Mouse (Mus musculus) CH12.LX (cell line): ENCODE results near the gene Tiam1. TPM values are rescaled to one million over a fixed set of nuclear protein-coding genes. Genes with fewer than 3 reads are reported as not detected.

Source experiments
- DNase-seq: peaks from one replicate; pipeline ENCODE4 v3.0.0-alpha.2; 2013; ENCODE audit errors: extremely low read depth
- H3K27ac ChIP-seq: 2 replicates; pipeline ENCODE4 v1.5.1; 2012; ENCODE audit warnings: low read depth, mild to moderate bottlenecking, control low read depth, moderate library complexity; ENCODE audit not compliant: insufficient read depth
- H3K27me3 ChIP-seq: replicated peaks from 2 replicates; pipeline ENCODE3; 2012; ENCODE audit warnings: inconsistent platforms
- H3K36me3 ChIP-seq, 2 experiments: replicated peaks in 1 of 2; 2 replicates each; pipeline versions ENCODE3 to v1.6.1; 2012; ENCODE audit warnings: inconsistent platforms in 1 of 2, low read length in 1 of 2, mild to moderate bottlenecking in 1 of 2, mixed read lengths in 1 of 2, moderate library complexity in 1 of 2; ENCODE audit not compliant: control insufficient read depth in 1 of 2, insufficient read depth in 1 of 2
- H3K4me1 ChIP-seq, 2 experiments: 2 replicates each; pipeline ENCODE4 v1.6.1; 2012; ENCODE audit warnings: inconsistent platforms in 1 of 2, moderate library complexity in 1 of 2; ENCODE audit not compliant: insufficient read depth in 2 of 2, control insufficient read depth in 1 of 2
- H3K4me2 ChIP-seq: 2 replicates; pipeline ENCODE4 v1.6.1; 2012; ENCODE audit warnings: low read depth, mild to moderate bottlenecking, control low read depth; ENCODE audit not compliant: poor library complexity, insufficient read depth, severe bottlenecking
- H3K4me3 ChIP-seq, 3 experiments: fragments of 150-350 bp in 1 of 3; sonication (generic) in 1 of 3; replicated peaks in 1 of 3; 2 replicates each; pipeline versions ENCODE3 to v1.5.1; 2011 to 2012; ENCODE audit warnings: low read depth in 2 of 3, low read length in 2 of 3, mild to moderate bottlenecking in 2 of 3, moderate library complexity in 2 of 3, control low read depth in 1 of 3, improper control_type of control experiment in 1 of 3, inconsistent platforms in 1 of 3, mixed read lengths in 1 of 3; ENCODE audit not compliant: poor library complexity in 1 of 3
- H3K79me2 ChIP-seq: replicated peaks from 2 replicates; pipeline ENCODE4 v1.6.1; 2012; ENCODE audit warnings: mild to moderate bottlenecking, moderate library complexity; ENCODE audit not compliant: control insufficient read depth, poor library complexity, insufficient read depth, severe bottlenecking; ENCODE audit errors: extremely low read depth
- H3K9ac ChIP-seq: 2 replicates; pipeline ENCODE4 v1.6.1; 2012; ENCODE audit warnings: low read depth, mild to moderate bottlenecking, control low read depth, moderate library complexity; ENCODE audit not compliant: insufficient read depth
- H3K9me3 ChIP-seq: replicated peaks from 2 replicates; pipeline ENCODE3; 2012; ENCODE audit warnings: low read length, inconsistent platforms, mixed read lengths
- CHD1 ChIP-seq: IDR thresholded peaks from 2 replicates; pipeline ENCODE4 v1.6.1; 2012; ENCODE audit warnings: low read depth, low read length, improper control_type of control experiment, inconsistent platforms
- CHD2 ChIP-seq: IDR thresholded peaks from 2 replicates; pipeline ENCODE4 v1.6.1; 2011; ENCODE audit warnings: low read length, improper control_type of control experiment
- ELF1 ChIP-seq: IDR thresholded peaks from 2 replicates; pipeline ENCODE4 v1.6.1; 2014; ENCODE audit warnings: low read depth, mild to moderate bottlenecking, inconsistent platforms, low read length, improper control_type of control experiment
- ETS1 ChIP-seq: conservative IDR thresholded peaks from 2 replicates; pipeline ENCODE4 v1.6.1; 2012; ENCODE audit warnings: low read depth, mild to moderate bottlenecking, inconsistent platforms, low read length, improper control_type of control experiment, moderate library complexity
- HCFC1 ChIP-seq: IDR thresholded peaks from 2 replicates; pipeline ENCODE4 v1.6.1; 2012; ENCODE audit warnings: low read depth, mild to moderate bottlenecking, inconsistent platforms, low read length, improper control_type of control experiment
- JUN ChIP-seq: IDR thresholded peaks from 2 replicates; pipeline ENCODE4 v1.6.1; 2011; ENCODE audit warnings: low read depth, mild to moderate bottlenecking, low read length, improper control_type of control experiment, moderate library complexity; ENCODE audit not compliant: insufficient read depth
- KAT2A ChIP-seq: IDR thresholded peaks from 2 replicates; pipeline ENCODE4 v1.6.1; 2012; ENCODE audit warnings: low read length, improper control_type of control experiment, inconsistent platforms; ENCODE audit not compliant: insufficient replicate concordance
- MAFK ChIP-seq: IDR thresholded peaks from 2 replicates; pipeline ENCODE4 v1.6.1; 2011; ENCODE audit warnings: low read length, improper control_type of control experiment; ENCODE audit not compliant: insufficient replicate concordance
- MYC ChIP-seq: IDR thresholded peaks from 2 replicates; pipeline ENCODE4 v1.6.1; 2011; ENCODE audit warnings: low read depth, mild to moderate bottlenecking, improper control_type of control experiment, low read length
- NRF1 ChIP-seq: IDR thresholded peaks from 2 replicates; pipeline ENCODE4 v1.6.1; 2014; ENCODE audit warnings: low read depth, mild to moderate bottlenecking, inconsistent platforms, low read length, improper control_type of control experiment, moderate library complexity
- SIN3A ChIP-seq: IDR thresholded peaks from 2 replicates; pipeline ENCODE4 v1.6.1; 2012; ENCODE audit warnings: low read length, improper control_type of control experiment, inconsistent platforms
- UBTF ChIP-seq: IDR thresholded peaks from 2 replicates; pipeline ENCODE4 v1.6.1; 2012; ENCODE audit warnings: low read depth, mild to moderate bottlenecking, inconsistent platforms, low read length, improper control_type of control experiment, moderate library complexity
- USF2 ChIP-seq: conservative IDR thresholded peaks from 2 replicates; pipeline ENCODE4 v1.6.1; 2011; ENCODE audit warnings: low read depth, low read length, improper control_type of control experiment
- ZC3H11A ChIP-seq: IDR thresholded peaks from 2 replicates; pipeline ENCODE4 v1.6.1; 2012; ENCODE audit warnings: low read depth, mild to moderate bottlenecking, inconsistent platforms, low read length, improper control_type of control experiment
- ZKSCAN1 ChIP-seq: IDR thresholded peaks from 2 replicates; pipeline ENCODE4 v1.6.1; 2012; ENCODE audit warnings: low read depth, inconsistent platforms, low read length, improper control_type of control experiment, borderline replicate concordance
- dilution Hi-C: fragments of 300-500 bp; cut with MboI; formaldehyde crosslinking; loops from 2 replicates; pipeline ENCODE4 v1.14.3; 2020; ENCODE audit warnings: low sequenced_read_pairs; ENCODE audit not compliant: extremely low pct_unique_long_range_greater_than_20kb, extremely low pct_ligation_motif_present
- in situ Hi-C: fragments of 300-500 bp; cut with MboI; formaldehyde crosslinking; loops from 3 replicates; pipeline ENCODE4 v1.14.3; 2019; ENCODE audit warnings: low sequenced_read_pairs, low pct_ligation_motif_present, low pct_unique_long_range_greater_than_20kb, mixed read lengths
- polyA plus RNA-seq: library from polyadenylated mRNA; unstranded; fragments of >175 nt; gene quantifications from 2 replicates; pipeline ENCODE4 v1.2.1, GENCODE M21; 2012; ENCODE audit warnings: low read depth; ENCODE audit not compliant: insufficient read length
- total RNA-seq, 2 experiments: library from RNA; depleted of rRNA; stranded (reverse); fragments of 300-350 nt in 1 of 2; fragments of >200 nt in 1 of 2; gene quantifications; 2 replicates each; pipeline ENCODE4 v1.2.3; 2012 to 2014

The Tiam1 gene
- total and polyA plus RNA-seq, 3 experiments, result 0.03 to 0.40 (median 0.04) TPM

DNA sequence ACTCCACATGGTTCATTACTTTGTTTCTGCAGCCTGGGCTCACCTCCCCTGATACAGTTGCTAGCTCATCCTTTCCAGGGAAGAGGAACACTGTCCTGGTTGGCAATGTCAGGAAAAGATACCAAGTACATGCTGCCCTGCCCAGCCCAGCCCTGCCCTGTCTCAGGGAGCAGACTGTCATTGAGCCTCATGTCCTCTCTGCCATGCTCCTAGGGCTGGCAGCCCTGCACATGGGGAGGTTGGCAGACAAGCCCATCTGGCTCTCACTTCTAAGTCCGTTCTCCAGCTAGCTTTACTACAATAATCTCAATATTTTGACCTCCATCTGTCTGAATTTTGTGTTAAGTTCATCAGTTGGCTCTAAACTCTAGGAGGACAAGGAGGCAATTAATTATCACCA lies 62.4 kb downstream of the Tiam1 start:
- in situ Hi-C loops (no loop called here), dilution Hi-C loops (no loop called here)
- no peak overlapping the region for H3K4me2 ChIP-seq
- H3K9me3 ChIP-seq, result peaks cover 60% of the 10 kb centered on the region
- H3K27ac ChIP-seq, result no peak overlapping the region
- no peaks in the 10 kb centered on the region for H3K36me3 ChIP-seq
- DNase-seq, result no peak
- H3K79me2 ChIP-seq, result no peaks in the 10 kb centered on the region
- H3K9ac ChIP-seq, result no peak overlapping the region
- TF ChIP-seq CHD1 (no peak), USF2 (no peak), JUN (no peak), NRF1 (no peak), KAT2A (no peak)
- no peaks in the 10 kb centered on the region for H3K4me1 ChIP-seq
- no peak overlapping the region for H3K4me3 ChIP-seq
- peaks cover 40% of the 10 kb centered on the region for H3K27me3 ChIP-seq

DNA sequence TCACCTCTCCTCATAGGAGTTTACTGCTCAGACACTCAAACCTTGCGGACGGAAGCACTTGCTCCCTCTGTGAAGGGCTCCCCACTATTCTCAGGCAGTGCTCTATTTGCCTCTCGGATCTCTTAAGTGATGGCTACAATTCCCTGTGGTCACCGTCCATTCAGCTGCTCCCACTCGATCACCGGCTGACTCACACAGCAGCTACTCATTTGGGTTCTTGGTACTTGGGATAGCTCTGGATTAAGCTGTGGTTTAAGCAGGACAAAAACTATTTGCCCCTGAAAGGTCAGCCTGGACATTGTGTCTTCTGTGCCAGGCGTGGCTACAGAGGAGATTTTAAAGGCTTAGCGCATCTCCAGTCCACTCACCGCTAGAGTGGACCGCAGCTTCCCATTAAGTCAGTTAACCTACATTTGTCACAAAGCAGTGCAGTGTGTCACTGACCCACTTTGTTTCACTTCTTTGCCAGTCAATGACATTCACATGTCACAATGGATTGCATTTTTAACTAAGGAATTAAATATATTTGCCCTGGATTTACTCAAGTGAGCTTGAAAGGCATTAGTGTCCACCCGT lies 64.7 kb downstream of the Tiam1 start:
- Histone ChIP-seq H3K79me2 (no peaks in the 10 kb centered on the region), H3K27ac (no peak overlapping the region), H3K27me3 (peaks cover 30% of the 10 kb centered on the region), H3K4me1 (no peaks in the 10 kb centered on the region), H3K9me3 (peaks cover 47% of the 10 kb centered on the region), H3K4me2 (no peak overlapping the region), H3K36me3 (no peaks in the 10 kb centered on the region), H3K4me3 (no peak overlapping the region), H3K9ac (no peak overlapping the region)
- in situ Hi-C loops (no loop called here), dilution Hi-C loops (no loop called here)
- DNase-seq, result no peak
- TF ChIP-seq NRF1, result no peak
- TF ChIP-seq ZC3H11A, result no peak
- no peak for TF ChIP-seq ELF1
- no peak for TF ChIP-seq HCFC1
- TF ChIP-seq JUN, result no peak
- TF ChIP-seq SIN3A, result no peak
- TF ChIP-seq MAFK, result no peak
- no peak for TF ChIP-seq ZKSCAN1
- TF ChIP-seq UBTF, result no peak
- no peak for TF ChIP-seq ETS1
- no peak for TF ChIP-seq CHD2
- no peak for TF ChIP-seq MYC
- no peak for TF ChIP-seq CHD1
